Mouse (Mus musculus) embryonic fibroblast, embryonic 13.5 days (primary cell): ENCODE data around the gene Ide. TPM values are rescaled to one million over a fixed set of nuclear protein-coding genes. Genes with fewer than 3 reads are reported as not detected.

Source experiments
- H3K27ac ChIP-seq: 2 replicates; pipeline ENCODE4 v1.5.1; 2012; ENCODE audit warnings: low read length, control low read depth, inconsistent platforms; ENCODE audit not compliant: insufficient read depth
- H3K4me1 ChIP-seq: 2 replicates; pipeline ENCODE4 v1.6.1; 2011; ENCODE audit warnings: low read length; ENCODE audit not compliant: control insufficient read depth, insufficient read depth
- H3K4me3 ChIP-seq: 2 replicates; pipeline ENCODE4 v1.5.1; 2011; ENCODE audit warnings: mild to moderate bottlenecking, control low read depth, low read length; ENCODE audit not compliant: insufficient read depth
- CTCF ChIP-seq: IDR thresholded peaks from 2 replicates; pipeline ENCODE4 v1.5.1; 2011; ENCODE audit warnings: mild to moderate bottlenecking, control low read depth, low read length, moderate library complexity, borderline replicate concordance; ENCODE audit not compliant: insufficient read depth
- POLR2A ChIP-seq: IDR thresholded peaks from 2 replicates; pipeline ENCODE4 v1.6.1; 2011; ENCODE audit warnings: low read depth, mild to moderate bottlenecking, control low read depth, low read length, moderate library complexity
- polyA plus RNA-seq: library from polyadenylated mRNA; stranded (reverse); fragments of >200 nt; gene quantifications from 2 replicates; pipeline ENCODE4 v1.2.4, GENCODE M21; 2011; ENCODE audit warnings: low read depth; ENCODE audit not compliant: missing spikeins, insufficient read length

Ide gene
- polyA plus RNA-seq, 1 experiment, result 59.2 TPM

DNA sequence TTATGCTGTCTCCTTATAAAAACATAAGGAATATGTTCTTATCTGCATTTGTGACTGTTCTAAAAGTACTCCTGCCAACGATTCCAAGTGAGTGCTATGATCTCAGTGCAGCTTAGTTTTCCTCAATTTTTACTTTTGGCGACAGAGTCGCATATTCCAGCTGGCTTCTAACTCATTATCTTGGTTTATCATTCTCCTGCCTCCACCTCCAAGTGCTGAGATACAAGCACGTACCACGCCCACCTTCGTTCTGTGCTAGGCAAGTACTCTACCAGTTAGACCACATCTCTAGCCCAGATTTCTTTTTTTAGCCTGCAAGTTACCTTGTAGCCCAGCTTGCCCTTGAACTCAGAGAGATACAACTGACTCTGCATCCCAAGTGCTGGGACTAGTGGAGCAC, 54.5 kb downstream of the Ide start:
- Histone ChIP-seq H3K27ac (no peak overlapping the region), H3K4me3 (no peak overlapping the region), H3K4me1 (no peaks in the 10 kb centered on the region; the same call in 1 of the 2 replicates)
- TF ChIP-seq CTCF, result no peak
- no peak for TF ChIP-seq POLR2A

GRCm38 (mm10) chr19:37281710-37282109, 55.9 kb downstream of the Ide start:
- no peaks in the 10 kb centered on the region; the same call in 1 of the 2 replicates for H3K4me1 ChIP-seq
- H3K27ac ChIP-seq, result no peak overlapping the region
- H3K4me3 ChIP-seq, result no peak overlapping the region
- TF ChIP-seq POLR2A (no peak), CTCF (no peak)

- no peak for TF ChIP-seq CTCF
- no peak for TF ChIP-seq POLR2A
- H3K27ac ChIP-seq, result no peak overlapping the region
- no peaks in the 10 kb centered on the region; the same call in 1 of the 2 replicates for H3K4me1 ChIP-seq
- H3K4me3 ChIP-seq, result no peak overlapping the region
Observed at GRCm38 (mm10) chr19:37279194-37279593, 58.5 kb downstream of the Ide start.

- no peak overlapping the region for H3K4me3 ChIP-seq
- no peaks in the 10 kb centered on the region for H3K4me1 ChIP-seq
- TF ChIP-seq POLR2A, result no peak
- no peak for TF ChIP-seq CTCF
- H3K27ac ChIP-seq, result no peak overlapping the region
Observed at GRCm38 (mm10) chr19:37275555-37275954, 62.1 kb downstream of the Ide start.

- Histone ChIP-seq H3K4me3 (no peak overlapping the region), H3K27ac (no peak overlapping the region), H3K4me1 (peaks cover 4% of the 10 kb centered on the region)
- TF ChIP-seq POLR2A (no peak), CTCF (no peak)
Observed at GRCm38 (mm10) chr19:37269106-37269505, 68.5 kb downstream of the Ide start.

- H3K4me3 ChIP-seq, result no peak overlapping the region
- TF ChIP-seq CTCF (peak; percentile 96), POLR2A (no peak)
Observed at GRCm38 (mm10) chr19:37265333-37266103, 72.1 kb downstream of the Ide start.

GRCm38 (mm10) chr19:37263943-37264897, 73.4 kb downstream of the Ide start:
- H3K4me1 ChIP-seq, result peaks cover 10% of the 10 kb centered on the region
- H3K27ac ChIP-seq, result peak overlapping the region; percentile 51; the same call in 1 of the 2 replicates
- TF ChIP-seq POLR2A (no peak), CTCF (no peak)
- no peak overlapping the region for H3K4me3 ChIP-seq

More at GRCm38 (mm10) chr19:37265333-37266103, 72.1 kb downstream of the Ide start:
- H3K27ac ChIP-seq, result no peak overlapping the region
- H3K4me1 ChIP-seq, result peaks cover 10% of the 10 kb centered on the region

DNA sequence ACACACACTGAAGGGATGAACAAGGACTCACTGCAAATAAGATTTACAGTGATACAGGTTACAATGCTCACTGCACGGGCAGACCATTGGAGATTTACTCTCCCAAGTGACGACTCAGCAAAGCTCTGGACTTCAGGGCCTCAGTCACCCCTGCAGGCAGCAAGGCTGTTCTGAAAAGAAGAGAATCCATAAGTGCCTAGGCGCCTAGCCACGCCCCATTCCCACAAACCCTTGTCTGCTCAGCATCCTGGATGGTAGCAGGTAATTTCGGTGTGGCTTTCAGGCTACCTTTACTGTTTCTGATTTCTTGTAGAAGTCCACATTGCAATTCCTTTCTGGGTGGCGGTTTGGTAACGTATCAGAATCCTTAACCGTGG, 74.1 kb downstream of the Ide start:
- no peak for TF ChIP-seq POLR2A
- no peak for TF ChIP-seq CTCF
- no peak overlapping the region for H3K4me3 ChIP-seq
- peaks cover 10% of the 10 kb centered on the region for H3K4me1 ChIP-seq
- no peak overlapping the region for H3K27ac ChIP-seq

- Histone ChIP-seq H3K4me3 (no peak overlapping the region), H3K27ac (no peak overlapping the region), H3K4me1 (peaks cover 10% of the 10 kb centered on the region)
Observed at GRCm38 (mm10) chr19:37262389-37262788, 75.3 kb downstream of the Ide start.

GRCm38 (mm10) chr19:37255321-37255720, 82.3 kb downstream of the Ide start:
- no peaks in the 10 kb centered on the region for H3K4me1 ChIP-seq
- H3K4me3 ChIP-seq, result no peak overlapping the region
- H3K27ac ChIP-seq, result no peak overlapping the region
- TF ChIP-seq POLR2A, result no peak
- TF ChIP-seq CTCF, result no peak

More at GRCm38 (mm10) chr19:37262389-37262788, 75.3 kb downstream of the Ide start:
- TF ChIP-seq CTCF (no peak), POLR2A (no peak)
